In the genomic region with DNA sequence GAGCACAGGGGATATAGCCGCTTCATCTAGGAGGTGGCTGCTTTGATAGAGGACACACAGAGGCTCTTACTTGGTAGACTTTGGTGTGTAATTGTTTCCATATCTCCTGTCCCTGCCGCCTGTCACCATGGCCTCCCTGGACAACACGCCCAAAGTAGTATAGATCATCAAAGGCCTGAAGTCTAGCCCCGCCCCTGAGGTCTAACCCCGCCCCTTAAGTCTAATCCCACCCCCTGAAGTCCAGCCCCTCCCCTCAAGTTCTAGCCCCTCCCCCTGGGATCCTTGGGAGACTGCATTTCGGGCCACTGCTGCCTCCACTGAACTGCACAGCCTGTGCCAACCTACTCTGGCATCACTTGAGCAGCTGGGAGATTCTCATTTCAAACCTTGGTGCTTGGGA, we compare ENCODE assay signal across 21 mouse cellular contexts. TPM values are rescaled to one million over a fixed set of nuclear protein-coding genes. Genes with fewer than 3 reads are reported as not detected.
A peak's percentile ranks its signal among the peaks of the same experiment; 100 is the strongest.
DNase-seq lines count a peak whose midpoint lies in the region; ATAC-seq and TF ChIP-seq lines count a peak whose summit lies in the region.
"Had no signal": no experiment of that assay in that cellular context is flagged by ENCODE, and none has a peak within 500 bp of the region (broad histone marks: within the 10 kb centered on the region; RNA-seq: fewer than 3 reads in every experiment).

No protein-coding gene starts in this region.

- 66% methylated on average over 6 of the region's 6 CpGs for WGBS in cerebellum, adult 2 months
- WGBS in liver, embryonic 12.5 days (ENCODE audit: insufficient replicate concordance), result 40% methylated on average over 6 of the region's 6 CpGs
- 58% methylated on average over 6 of the region's 6 CpGs for WGBS in liver, postnatal 0 days (ENCODE audit: insufficient replicate concordance)
- 57% methylated on average over 6 of the region's 6 CpGs for WGBS in midbrain, embryonic 14.5 days

- no peak for TF ChIP-seq EP300 in liver, postnatal 0 days (IDR thresholded peaks at IDR 0.05; ENCODE audit: low read depth)

- TF ChIP-seq CTCF in cerebellum, adult 2 months (IDR thresholded peaks at IDR 0.05; ENCODE audit: borderline replicate concordance, insufficient read depth, low read depth, low read length), result no peak
- TF ChIP-seq CTCF in liver, postnatal 0 days (IDR thresholded peaks at IDR 0.05; ENCODE audit: low read depth), result no peak

- H3K4me3 ChIP-seq in cerebellum, adult 2 months (replicated peaks; ENCODE audit: insufficient read depth, low read depth, low read length), result peak overlapping the region; percentile 3
- no peak overlapping the region for H3K4me3 ChIP-seq in liver, embryonic 12.5 days
- H3K4me3 ChIP-seq in liver, postnatal 0 days (ENCODE audit: low read depth, low read length), result no peak overlapping the region
- no peak overlapping the region for H3K4me3 ChIP-seq in midbrain, embryonic 14.5 days (replicated peaks; ENCODE audit: low read depth, low read length)
- H3K4me3 ChIP-seq: embryonic facial prominence, embryonic 13.5 days; embryonic facial prominence, embryonic 15.5 days; erythroblast, embryonic 14.5 days; forebrain, embryonic 12.5 days had no signal

- no peaks in the 10 kb centered on the region for H3K9me3 ChIP-seq in liver, embryonic 12.5 days (replicated peaks)
- H3K9me3 ChIP-seq in liver, postnatal 0 days (ENCODE audit: low read length), result no peaks in the 10 kb centered on the region
- H3K9me3 ChIP-seq in midbrain, embryonic 14.5 days (ENCODE audit: control insufficient read depth, low read length), result no peaks in the 10 kb centered on the region
- H3K9me3 ChIP-seq: embryonic facial prominence, embryonic 13.5 days; embryonic facial prominence, embryonic 15.5 days; forebrain, embryonic 10.5 days; forebrain, embryonic 12.5 days had no signal

- no peaks in the 10 kb centered on the region for H3K36me3 ChIP-seq in liver, embryonic 12.5 days
- no peaks in the 10 kb centered on the region for H3K36me3 ChIP-seq in liver, postnatal 0 days (replicated peaks; ENCODE audit: insufficient read depth, low read length)
- no peaks in the 10 kb centered on the region for H3K36me3 ChIP-seq in midbrain, embryonic 14.5 days (ENCODE audit: control insufficient read depth, insufficient read depth, low read length)
- H3K36me3 ChIP-seq: embryonic facial prominence, embryonic 13.5 days; embryonic facial prominence, embryonic 15.5 days; forebrain, embryonic 10.5 days; forebrain, embryonic 12.5 days; G1E had no signal

- H3K9ac ChIP-seq in liver, embryonic 12.5 days, result no peak overlapping the region
- H3K9ac ChIP-seq in liver, postnatal 0 days (replicated peaks), result no peak overlapping the region
- H3K9ac ChIP-seq in midbrain, embryonic 14.5 days (replicated peaks; ENCODE audit: low read length), result no peak overlapping the region
- H3K9ac ChIP-seq: embryonic facial prominence, embryonic 13.5 days; embryonic facial prominence, embryonic 15.5 days; forebrain, embryonic 12.5 days had no signal

- H3K27me3 ChIP-seq in cerebellum, adult 2 months (ENCODE audit: control insufficient read depth, insufficient read depth, low read length), result no peaks in the 10 kb centered on the region
- H3K27me3 ChIP-seq in liver, embryonic 12.5 days (replicated peaks), result peaks cover 53% of the 10 kb centered on the region
- peaks cover 4% of the 10 kb centered on the region; the same call in 1 of the 2 replicates for H3K27me3 ChIP-seq in liver, postnatal 0 days (ENCODE audit: insufficient read depth, low read length)
- H3K27me3 ChIP-seq in midbrain, embryonic 14.5 days (ENCODE audit: control insufficient read depth, insufficient read depth, low read length), result no peaks in the 10 kb centered on the region

- no peak for TF ChIP-seq POLR2A in cerebellum, adult 2 months (IDR thresholded peaks at IDR 0.05; ENCODE audit: borderline replicate concordance, insufficient read depth, low read length)

- ATAC-seq in cerebellum, adult (ENCODE audit: insufficient number of reproducible peaks, low FRiP score, low TSS enrichment), result no peak
- 0 out of 2 replicates have a peak, but pooled peaks have one; percentile 18 for ATAC-seq in liver, embryonic 12.5 days
- ATAC-seq in liver, postnatal 0 days, result no peak
- ATAC-seq in midbrain, embryonic 14.5 days (ENCODE audit: low FRiP score, low TSS enrichment), result no peak
- ATAC-seq: CD4-positive, CD25-positive, alpha-beta regulatory T cell, adult 4 months had no signal

- H3K4me2 ChIP-seq in liver, embryonic 12.5 days, result no peak overlapping the region
- no peak overlapping the region for H3K4me2 ChIP-seq in liver, postnatal 0 days (ENCODE audit: low read depth, low read length)
- H3K4me2 ChIP-seq in midbrain, embryonic 14.5 days (ENCODE audit: low read length), result no peak overlapping the region
- H3K4me2 ChIP-seq: embryonic facial prominence, embryonic 13.5 days; embryonic facial prominence, embryonic 15.5 days; forebrain, embryonic 12.5 days had no signal

- peaks cover 58% of the 10 kb centered on the region for H3K4me1 ChIP-seq in cerebellum, adult 2 months (ENCODE audit: control insufficient read depth, insufficient read depth, low read length)
- no peaks in the 10 kb centered on the region; the same call in 1 of the 2 replicates for H3K4me1 ChIP-seq in liver, embryonic 12.5 days
- no peaks in the 10 kb centered on the region for H3K4me1 ChIP-seq in liver, postnatal 0 days (ENCODE audit: insufficient read depth)
- peaks cover 10% of the 10 kb centered on the region; the same call in 1 of the 2 replicates for H3K4me1 ChIP-seq in midbrain, embryonic 14.5 days (ENCODE audit: control insufficient read depth, insufficient read depth, low read length)

- no peak for DNase-seq in cerebellum, adult 2 months
- no peak for DNase-seq in liver, postnatal 0 days
- peak; percentile 51 for DNase-seq in R1 (ENCODE audit: low read depth, low spot score)
- peak; percentile 4 for DNase-seq in induced T-regulatory cell, adult 2 months (ENCODE audit: low read depth)
- no peak for DNase-seq in midbrain, embryonic 14.5 days
- no peak for DNase-seq in MN1 (ENCODE audit: low spot score)
- DNase-seq: adrenal gland, adult 2 months; adrenal gland, postnatal 10 days; adrenal gland, postnatal 25 days; B cell, adult 2 months; cerebellum, adult 8-10 months; embryo, embryonic 11 days had no signal

- H3K27ac ChIP-seq in cerebellum, adult 2 months (ENCODE audit: insufficient read depth, low read length), result peak overlapping the region; percentile 64
- no peak overlapping the region for H3K27ac ChIP-seq in liver, embryonic 12.5 days
- no peak overlapping the region for H3K27ac ChIP-seq in liver, postnatal 0 days (ENCODE audit: low read depth)
- H3K27ac ChIP-seq in midbrain, embryonic 14.5 days (replicated peaks; ENCODE audit: low read depth, low read length), result no peak overlapping the region
- H3K27ac ChIP-seq: embryonic facial prominence, embryonic 13.5 days; embryonic facial prominence, embryonic 15.5 days; forebrain, embryonic 12.5 days had no signal

RNA-seq across cellular contexts. Expression of gene Jph3, which starts 10.5 kb away (rescaled TPM):
- polyA plus RNA-seq in cerebellum, adult 2 months (2012; rRNA removed), result 143 and 154 TPM in 2 replicates
- polyA plus RNA-seq in liver, embryonic 12.5 days (2016; fragmentation: Nextera tagmentation; extraction: Ambion mirVana), result 0.13 and 0.24 TPM in 2 replicates
- polyA plus RNA-seq in liver, postnatal 0 days (2015; fragmentation: Nextera tagmentation; extraction: Ambion mirVana), result 0.11 TPM in 2 replicates
- 73.5 and 86.4 TPM in 2 replicates for polyA plus RNA-seq in midbrain, embryonic 14.5 days (2014; fragmentation: Nextera tagmentation; extraction: Ambion mirVana)
- polyA plus RNA-seq: erythroblast, embryonic 14.5 days; G1E had no signal

Comparison
In these comparisons a context has a peak if more than half of its experiments do, and no peak if none do; other contexts are left out.
1. DNase-seq: peak in R1 (single experiment) and induced T-regulatory cell, adult 2 months (single experiment); none in cerebellum, adult 2 months (0 of 2), liver, postnatal 0 days (single experiment), midbrain, embryonic 14.5 days (single experiment) and MN1 (single experiment).
2. RNA of gene Jph3, which starts 10.5 kb away (polyA plus RNA-seq): 143 to 154 TPM in cerebellum, adult 2 months and 73.5 to 86.4 TPM in midbrain, embryonic 14.5 days; 0.13 to 0.24 TPM in liver, embryonic 12.5 days and 0.11 TPM in liver, postnatal 0 days; every median in the first group is over 10 times any median in the second.